Mouse (Mus musculus) gastrocnemius, adult 2 months (tissue): ENCODE measurements around the gene Timm9. TPM values are rescaled to one million over a fixed set of nuclear protein-coding genes. Genes with fewer than 3 reads are reported as not detected.
A peak's percentile ranks its signal among the peaks of the same experiment; 100 is the strongest.

Experiments used
- DNase-seq: peaks from one replicate; pipeline ENCODE4 v3.0.0; 2022
- H3K27ac ChIP-seq: fragments of 200-600 bp; 2 replicates; pipeline ENCODE4 v1.8.1; 2022; ENCODE audit warnings: mild to moderate bottlenecking
- H3K4me3 ChIP-seq: fragments of 200-600 bp; 2 replicates; pipeline ENCODE4 v1.8.1; 2022; ENCODE audit warnings: mild to moderate bottlenecking, moderate library complexity
- CTCF ChIP-seq: fragments of 200-600 bp; IDR thresholded peaks from 2 replicates; pipeline ENCODE4 v1.8.1; 2022; ENCODE audit warnings: antibody characterized with exemption, mild to moderate bottlenecking, moderate library complexity
- intact Hi-C: fragments of 180-260 bp; cut with DNase I; formaldehyde crosslinking; loops from one replicate; pipeline ENCODE4 v1.15.1; 2025
- long read RNA-seq, 2 experiments: library from polyadenylated mRNA; stranded (forward); transcript quantifications; one replicate each; pipeline ENCODE4 v2.0.0; 2021
- total RNA-seq, 2 experiments: library from RNA; stranded (reverse); gene quantifications; 2 replicates each; pipeline ENCODE4 v1.2.3; 2021

Timm9 gene
- total RNA-seq: 10 to 100 TPM; 26.5 to 32.6 TPM
- long read RNA-seq, experiment 1, transcript Timm9-207 (5 exons, 718 nt): major isoform, 7 of 15 reads
- long read RNA-seq, experiment 1, partial matches to known transcripts: 0 of 15 reads
- long read RNA-seq, experiment 1, other reads (novel, unspliced or antisense): 3 of 15 reads
- long read RNA-seq, experiment 2, transcript Timm9-207 (5 exons, 718 nt): major isoform, 9 of 19 reads
- long read RNA-seq, experiment 2, partial matches to known transcripts: 0 of 19 reads
- long read RNA-seq, experiment 2, other reads (novel, unspliced or antisense): 6 of 19 reads

- TF ChIP-seq CTCF: no peak
- Histone ChIP-seq H3K27ac (peak within 1 kb of the TSS; percentile 98), H3K4me3 (peak within 1 kb of the TSS; percentile 92)
- intact Hi-C loops: loop anchor here (1.0 to 5.0 kb wide), 3 partner anchors 119 to 199 kb away; partner anchors contain the start of genes Actr10 and Arid4a
- peak; percentile 81 for DNase-seq
Observed at GRCm38 (mm10) chr12:71136130-71136973, at the start of gene Timm9, which contains the start of gene 2700049A03Rik. Timm9 (minus strand) TSS chr12:71136684. 2700049A03Rik (plus strand) TSS chr12:71136848.

- H3K4me3 ChIP-seq: no peak overlapping the region
- H3K27ac ChIP-seq: no peak overlapping the region
- DNase-seq: no peak
- intact Hi-C loops: no loop called here
- TF ChIP-seq CTCF: no peak
Observed at GRCm38 (mm10) chr12:71184396-71184795, 47.9 kb upstream of the Timm9 start.

- no peak for TF ChIP-seq CTCF
- intact Hi-C loops: no loop called here
- DNase-seq: no peak
- no peak overlapping the region for H3K27ac ChIP-seq
- no peak overlapping the region for H3K4me3 ChIP-seq
Observed at GRCm38 (mm10) chr12:71183736-71184135, 47.3 kb upstream of the Timm9 start.

GRCm38 (mm10) chr12:71169911-71170310, 33.4 kb upstream of the Timm9 start:
- H3K27ac ChIP-seq: no peak overlapping the region
- no peak overlapping the region for H3K4me3 ChIP-seq
- TF ChIP-seq CTCF: no peak
- no peak for DNase-seq
- intact Hi-C loops: no loop called here

- no peak for DNase-seq
- intact Hi-C loops: no loop called here
- no peak overlapping the region for H3K4me3 ChIP-seq
- no peak overlapping the region for H3K27ac ChIP-seq
- TF ChIP-seq CTCF: no peak
Observed at GRCm38 (mm10) chr12:71164410-71164809, 27.9 kb upstream of the Timm9 start.

GRCm38 (mm10) chr12:71157974-71158373, 21.5 kb upstream of the Timm9 start:
- no peak for TF ChIP-seq CTCF
- Histone ChIP-seq H3K27ac (no peak overlapping the region), H3K4me3 (no peak overlapping the region)
- intact Hi-C loops: no loop called here
- no peak for DNase-seq

GRCm38 (mm10) chr12:71154979-71155378, 18.5 kb upstream of the Timm9 start:
- Histone ChIP-seq H3K27ac (no peak overlapping the region), H3K4me3 (no peak overlapping the region)
- intact Hi-C loops: no loop called here
- TF ChIP-seq CTCF: no peak
- no peak for DNase-seq

- TF ChIP-seq CTCF: no peak
- H3K27ac ChIP-seq: no peak overlapping the region
- no peak for DNase-seq
- H3K4me3 ChIP-seq: no peak overlapping the region
- intact Hi-C loops: no loop called here
Observed at GRCm38 (mm10) chr12:71150167-71150566, 13.7 kb upstream of the Timm9 start.

GRCm38 (mm10) chr12:71149456-71149855, 13.0 kb upstream of the Timm9 start:
- no peak for DNase-seq
- Histone ChIP-seq H3K27ac (no peak overlapping the region), H3K4me3 (no peak overlapping the region)
- intact Hi-C loops: no loop called here
- no peak for TF ChIP-seq CTCF

GRCm38 (mm10) chr12:71148801-71149200, 12.3 kb upstream of the Timm9 start:
- intact Hi-C loops: no loop called here
- Histone ChIP-seq H3K4me3 (no peak overlapping the region), H3K27ac (no peak overlapping the region)
- DNase-seq: no peak
- no peak for TF ChIP-seq CTCF

- DNase-seq: peak; percentile 33
- no peak overlapping the region for H3K27ac ChIP-seq
- TF ChIP-seq CTCF: peak; percentile 74
- intact Hi-C loops: no loop called here
- H3K4me3 ChIP-seq: no peak overlapping the region
Observed at GRCm38 (mm10) chr12:71147641-71148040, 11.2 kb upstream of the Timm9 start.

GRCm38 (mm10) chr12:71141189-71141588, 4.7 kb upstream of the Timm9 start:
- H3K27ac ChIP-seq: no peak overlapping the region
- intact Hi-C loops: no loop called here
- no peak for TF ChIP-seq CTCF
- no peak overlapping the region for H3K4me3 ChIP-seq
- no peak for DNase-seq

GRCm38 (mm10) chr12:71139258-71139828, 2.9 kb upstream of the Timm9 start:
- peak; percentile 51 for TF ChIP-seq CTCF
- H3K27ac ChIP-seq: no peak overlapping the region
- H3K4me3 ChIP-seq: no peak overlapping the region
- intact Hi-C loops: loop anchor here (5.0 kb wide), 1 partner anchor 122 kb away; the partner anchor contains the start of gene Arid4a
- DNase-seq: no peak
